Mouse (Mus musculus): ENCODE data around the gene Slc16a11. TPM values are rescaled to one million over a fixed set of nuclear protein-coding genes. Genes with fewer than 3 reads are reported as not detected.
A peak's percentile ranks its signal among the peaks of the same experiment; 100 is the strongest.

Gene Slc16a11
- total and polyA plus RNA-seq, 3 experiments = 0.51 to 2.3 TPM; not detected in 1

GRCm38 (mm10) chr11:70230239-70230727, 17.7 kb downstream of the Slc16a11 start:
- H3K27me3 ChIP-seq (replicated peaks) = peaks cover 2% of the 10 kb centered on the region
- H3K4me2 ChIP-seq (ENCODE audit: insufficient read depth, low read depth, poor library complexity, severe bottlenecking) = peak overlapping the region; percentile 86
- H3K36me3 ChIP-seq (replicated peaks in 1 of 2; ENCODE audit: control insufficient read depth in 1 of 2, insufficient read depth in 1 of 2, low read length in 1 of 2) = peaks cover 6 to 16% of the 10 kb centered on the region in 2 experiments
- peak overlapping the region; percentile 51; the same call in 1 of the 2 replicates for H3K9ac ChIP-seq (ENCODE audit: insufficient read depth, low read depth)
- TF ChIP-seq MAZ (IDR thresholded peaks at IDR 0.05; ENCODE audit: low read depth, low read length) (peak; percentile 71), ETS1 (conservative IDR thresholded peaks at IDR 0.05; ENCODE audit: low read depth, low read length) (peak; percentile 66), ZNF384 (IDR thresholded peaks at IDR 0.05; ENCODE audit: low read depth, low read length) (0 out of 2 replicates have a peak, but pooled peaks have one; percentile 23), MYC (IDR thresholded peaks at IDR 0.05; ENCODE audit: low read depth, low read length) (0 out of 2 replicates have a peak, but pooled peaks have one; percentile 72), CHD2 (IDR thresholded peaks at IDR 0.05; ENCODE audit: low read length) (peak; percentile 69; the same call in 1 of the 2 replicates), USF2 (conservative IDR thresholded peaks at IDR 0.05; ENCODE audit: low read depth, low read length) (no peak), E2F4 (IDR thresholded peaks at IDR 0.05; ENCODE audit: insufficient replicate concordance, low read depth, low read length) (0 out of 2 replicates have a peak, but pooled peaks have one; percentile 78), ZC3H11A (IDR thresholded peaks at IDR 0.05; ENCODE audit: low read depth, low read length) (no peak), HCFC1 (IDR thresholded peaks at IDR 0.05; ENCODE audit: low read depth, low read length) (peak; percentile 35; the same call in 1 of the 2 replicates), NELFE (IDR thresholded peaks at IDR 0.05; ENCODE audit: low read depth, low read length) (peak; percentile 90), KAT2A (IDR thresholded peaks at IDR 0.05; ENCODE audit: insufficient replicate concordance, low read length) (0 out of 2 replicates have a peak, but pooled peaks have one; percentile 47), GABPA (IDR thresholded peaks at IDR 0.05; ENCODE audit: insufficient replicate concordance, low read depth, low read length) (no peak), ZMIZ1 (IDR thresholded peaks at IDR 0.05; ENCODE audit: low read depth, low read length) (no peak; the same call in 1 of the 2 replicates), BHLHE40 (IDR thresholded peaks at IDR 0.05; ENCODE audit: low read depth, low read length) (peak; percentile 65), RAD21 (IDR thresholded peaks at IDR 0.05; ENCODE audit: low read depth, low read length) (peak; percentile 97), NRF1 (IDR thresholded peaks at IDR 0.05; ENCODE audit: low read depth, low read length) (peak; percentile 59), USF1 (IDR thresholded peaks at IDR 0.05; ENCODE audit: low read depth, low read length) (no peak), RCOR1 (conservative IDR thresholded peaks at IDR 0.05; ENCODE audit: low read depth, low read length) (peak; percentile 43; the same call in 1 of the 2 replicates), IRF4 (IDR thresholded peaks at IDR 0.05; ENCODE audit: low read depth, low read length) (peak; percentile 79), MAFK (IDR thresholded peaks at IDR 0.05; ENCODE audit: insufficient replicate concordance, low read length) (no peak), JUN (IDR thresholded peaks at IDR 0.05; ENCODE audit: insufficient read depth, low read depth, low read length) (no peak), CHD1 (IDR thresholded peaks at IDR 0.05; ENCODE audit: low read depth, low read length) (no peak), EP300 (IDR thresholded peaks at IDR 0.05; ENCODE audit: low read length) (peak; percentile 71), SIN3A (IDR thresholded peaks at IDR 0.05; ENCODE audit: low read length) (peak; percentile 76), CTCF (conservative IDR thresholded peaks at IDR 0.05 in 1 of 2, IDR thresholded peaks at IDR 0.05 in 1 of 2; ENCODE audit: low read depth in 2 of 2, low read length in 2 of 2) (peak; percentile 82 to 98), TBP (conservative IDR thresholded peaks at IDR 0.05; ENCODE audit: low read depth, low read length) (peak; percentile 50; the same call in 1 of the 2 replicates), SMC3 (IDR thresholded peaks at IDR 0.05; ENCODE audit: low read depth, low read length) (peak; percentile 86), MXI1 (IDR thresholded peaks at IDR 0.05; ENCODE audit: low read depth, low read length) (peak; percentile 56; the same call in 1 of the 2 replicates), ELF1 (IDR thresholded peaks at IDR 0.05; ENCODE audit: low read depth, low read length) (peak; percentile 65), UBTF (IDR thresholded peaks at IDR 0.05; ENCODE audit: low read depth, low read length) (peak; percentile 84), POLR2A (IDR thresholded peaks at IDR 0.05; ENCODE audit: low read depth, low read length) (peak; percentile 79), MAX (IDR thresholded peaks at IDR 0.05; ENCODE audit: low read length) (peak; percentile 85; the same call in 1 of the 2 replicates), TCF12 (IDR thresholded peaks at IDR 0.05; ENCODE audit: low read depth, low read length) (peak; percentile 88)
- H3K27ac ChIP-seq (ENCODE audit: insufficient read depth, low read depth) = peak overlapping the region; percentile 52; the same call in 1 of the 2 replicates
- H3K79me2 ChIP-seq (replicated peaks; ENCODE audit: control insufficient read depth, extremely low read depth, insufficient read depth, poor library complexity, severe bottlenecking) = no peaks in the 10 kb centered on the region
- H3K9me3 ChIP-seq (replicated peaks; ENCODE audit: low read length) = no peaks in the 10 kb centered on the region
- in situ Hi-C loops (cut with MboI; ENCODE audit: low pct_ligation_motif_present, low pct_unique_long_range_greater_than_20kb, low sequenced_read_pairs) (loop anchor here (25.0 kb wide), 2 partner anchors 382 to 532 kb away; partner anchors contain the start of genes 4930544D05Rik, Chrne and Zfp3), dilution Hi-C loops (cut with MboI; ENCODE audit: extremely low pct_ligation_motif_present, extremely low pct_unique_long_range_greater_than_20kb, low sequenced_read_pairs) (no loop called here)
- H3K4me1 ChIP-seq (ENCODE audit: control insufficient read depth in 1 of 2, insufficient read depth in 2 of 2) = peaks cover 0 to 34% of the 10 kb centered on the region in 2 experiments; a peak in 2 of 4 replicates
- DNase-seq (ENCODE audit: extremely low read depth) = peak; percentile 93
- peak overlapping the region; percentile 33 to 50 (median 40) for H3K4me3 ChIP-seq (replicated peaks in 1 of 3; ENCODE audit: low read depth in 2 of 3, low read length in 2 of 3, poor library complexity in 1 of 3)

Data from CH12.LX (cell line).